Mouse (Mus musculus) 3T3-L1 (cell line): ENCODE data around the gene Olfr1221.
"Not testable (repeated sequence)": the region's sequence is repeated elsewhere in the genome, so short reads cannot be mapped to it uniquely, and the experiment has no call there.

Experiments
- DNase-seq: peaks from one replicate; pipeline ENCODE4 v3.0.0-alpha.2; 2015; ENCODE audit warnings: low read depth, low spot score

The Olfr1221 gene

DNA sequence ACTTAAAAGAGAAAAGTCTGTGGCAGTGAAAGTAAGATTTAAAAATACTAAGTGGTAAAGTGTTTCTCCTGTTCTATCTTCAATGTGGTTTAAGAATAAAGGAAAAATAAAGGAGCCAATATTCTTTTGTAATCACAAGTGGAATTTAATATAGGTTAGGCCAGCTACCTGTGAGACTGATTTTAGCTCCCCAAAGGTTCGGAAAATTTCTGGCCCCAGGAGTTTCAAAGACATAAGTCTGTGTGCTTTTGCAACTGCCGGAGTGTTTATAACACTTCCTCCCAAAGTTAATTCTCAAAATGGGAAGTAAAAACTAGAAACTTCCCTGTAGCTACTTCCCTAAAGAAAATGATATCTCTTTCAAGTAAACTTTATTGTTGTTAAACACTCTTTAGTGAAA is at the start of gene Olfr1221:
Olfr1221 (minus strand) TSS at position 101 of the 400 bp plus-strand sequence.
- DNase-seq, result no peak

DNA sequence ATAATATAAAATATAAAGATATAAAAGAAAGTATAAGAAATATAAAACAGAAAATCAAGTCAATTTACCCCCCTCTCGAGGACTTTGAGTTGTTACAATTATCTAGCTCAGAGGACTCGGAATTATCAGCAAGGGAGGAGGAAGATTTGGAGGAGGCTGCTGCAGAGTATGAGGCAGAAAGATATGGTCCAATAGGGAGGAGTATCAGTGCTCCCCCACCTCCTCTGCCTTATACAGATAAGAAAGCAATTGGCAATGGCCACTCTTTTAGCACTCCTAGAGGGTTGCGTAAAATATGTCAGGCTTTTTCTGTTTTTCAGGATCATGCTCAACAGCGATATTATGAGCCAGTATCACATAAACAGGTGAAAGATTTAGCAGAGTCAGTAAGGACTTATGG is 47.6 kb upstream of the Olfr1221 start:
- not testable (repeated sequence) for DNase-seq

DNA sequence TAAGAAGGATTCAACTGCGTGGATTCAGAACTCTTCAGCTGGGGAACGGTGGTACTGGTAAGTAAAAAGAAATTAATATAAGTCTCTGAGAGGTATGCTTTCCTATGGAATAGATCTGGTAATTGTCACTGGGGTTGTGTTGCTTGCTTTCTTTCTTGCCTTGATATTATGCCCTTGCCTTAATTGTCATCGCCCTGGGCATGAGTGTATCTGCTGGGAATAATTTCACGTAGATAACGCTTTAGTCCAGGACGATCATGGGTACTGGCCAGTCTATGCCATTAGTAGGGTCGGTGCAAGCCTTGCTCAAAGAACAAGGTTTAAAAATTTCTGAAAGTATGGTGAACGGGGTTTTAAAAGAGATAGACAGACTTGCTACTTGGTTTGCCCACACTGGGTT is 46.9 kb upstream of the Olfr1221 start, which contains the start of gene Olfr1224-ps1:
Olfr1224-ps1 (minus strand) TSS at position 101 of the 400 bp plus-strand sequence.
- DNase-seq, result not testable (repeated sequence)

DNA sequence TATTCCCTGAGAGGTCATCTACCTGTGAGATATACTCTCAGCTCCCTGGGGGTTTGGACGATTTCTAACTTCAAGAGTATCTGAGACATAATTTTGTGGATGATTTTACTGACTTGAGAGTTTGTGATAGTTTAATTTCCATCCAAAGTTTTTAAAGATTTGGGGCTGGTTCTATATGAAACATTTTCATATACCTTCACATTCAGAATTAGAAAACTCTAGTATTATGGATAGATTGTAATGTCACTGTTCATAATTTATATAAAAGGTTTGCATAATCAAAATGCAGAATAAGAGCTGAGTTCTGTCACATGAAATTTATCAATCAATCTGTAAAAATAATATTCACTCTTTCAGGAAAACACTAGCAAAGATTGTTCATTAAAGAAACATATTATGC is 34.4 kb upstream of the Olfr1221 start, which contains the start of gene Olfr1223:
Olfr1223 (minus strand) TSS at position 101 of the 400 bp plus-strand sequence.
- no peak for DNase-seq

DNA sequence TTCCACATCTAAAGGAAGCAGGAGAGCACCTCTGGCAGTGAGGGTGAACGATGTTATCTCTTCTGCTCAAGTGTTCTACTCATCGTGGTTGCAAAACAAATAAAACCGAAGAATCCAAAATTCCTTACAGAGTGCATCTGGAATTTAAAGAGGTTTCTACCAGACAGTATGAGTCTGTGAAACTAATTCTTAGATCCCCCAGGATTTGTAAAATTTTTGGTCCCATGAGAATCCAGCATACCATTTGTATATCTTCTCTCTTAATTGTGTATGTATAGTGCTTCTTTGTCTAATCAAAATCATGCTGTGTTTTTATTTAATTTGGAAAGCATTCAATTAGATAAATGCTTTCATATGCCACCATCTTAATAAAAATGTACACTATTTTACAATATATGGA is 15.9 kb upstream of the Olfr1221 start, which contains the start of gene Olfr1222:
Olfr1222 (minus strand) TSS at position 101 of the 400 bp plus-strand sequence.
- DNase-seq, result no peak

DNA sequence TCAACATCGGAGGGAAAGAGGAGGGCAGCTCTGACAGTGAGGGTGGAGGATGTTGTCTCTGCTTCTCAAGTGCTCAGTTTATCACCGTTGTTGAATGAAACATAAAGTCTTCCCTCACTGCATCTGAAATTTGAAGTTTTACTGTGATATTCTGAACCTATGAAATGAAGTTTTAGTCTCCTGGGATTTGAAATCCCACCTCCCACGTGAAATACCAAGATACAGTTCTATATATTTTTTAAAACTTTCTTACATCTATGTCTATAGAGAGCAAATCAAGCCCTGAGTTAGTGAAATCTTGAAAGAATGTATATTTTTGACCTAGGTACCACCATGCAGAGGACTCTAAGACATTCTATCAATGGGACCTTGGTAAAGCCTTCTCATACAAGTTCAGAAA is 10.3 kb downstream of the Olfr1221 start, which contains the start of gene Olfr1220:
Olfr1220 (minus strand) TSS at position 101 of the 400 bp plus-strand sequence.
- DNase-seq, result no peak

DNA sequence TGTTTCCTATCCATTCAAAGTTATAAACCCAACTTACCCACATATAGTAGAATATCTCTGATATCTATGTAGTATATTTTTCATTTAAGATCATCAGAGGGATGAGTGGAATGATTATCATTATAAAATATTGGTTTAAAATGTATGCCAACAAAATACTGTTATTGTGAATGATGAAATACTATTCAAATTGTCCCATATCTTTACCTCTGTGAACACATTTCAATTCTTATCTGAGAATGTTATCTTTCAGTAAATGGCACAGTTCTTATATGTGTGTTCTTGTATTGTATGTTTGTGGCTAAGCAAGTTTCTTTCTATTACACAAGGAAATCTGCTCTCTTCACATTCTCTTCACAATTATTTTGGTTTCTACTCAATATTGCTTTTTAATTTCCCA is 11.4 kb downstream of the Olfr1221 start:
- DNase-seq, result no peak

DNA sequence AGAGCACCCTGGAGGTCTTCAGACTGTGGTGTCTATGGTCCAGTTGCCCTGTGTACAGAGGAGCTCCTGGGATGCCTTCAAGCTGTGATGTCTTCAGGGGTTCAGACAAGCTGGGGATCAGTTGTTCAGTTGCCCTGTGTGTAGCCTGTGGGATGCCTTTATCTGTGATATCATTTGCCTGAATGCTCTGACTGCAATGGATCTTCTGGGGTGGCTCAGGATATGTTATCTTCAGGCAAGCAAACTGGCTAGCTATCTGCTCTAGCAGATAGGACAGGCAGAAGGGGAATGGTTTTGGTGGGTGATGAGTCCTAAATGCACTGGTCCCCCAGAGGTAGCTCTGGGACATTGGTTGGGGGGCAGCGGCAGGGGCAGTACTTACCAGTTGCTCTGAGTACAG is 23.2 kb downstream of the Olfr1221 start:
- no peak for DNase-seq

DNA sequence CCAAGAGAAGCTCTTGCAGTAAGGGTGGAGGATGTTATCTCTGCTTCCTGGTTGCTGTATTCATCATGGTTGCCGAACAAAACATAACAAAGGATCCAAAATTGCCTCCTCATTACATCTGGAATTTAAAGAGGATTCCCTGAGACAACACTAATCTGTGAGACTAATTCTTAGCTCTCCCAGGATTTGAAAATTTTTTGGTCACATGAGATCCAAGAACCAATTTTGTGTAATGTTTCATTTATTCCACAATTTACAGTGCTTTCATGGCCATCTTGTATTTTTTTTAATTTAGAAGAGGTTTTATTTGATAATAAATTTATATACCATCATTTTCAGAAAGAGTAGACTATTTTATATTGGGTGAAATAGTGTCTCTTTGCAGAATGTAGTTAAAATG is 33.7 kb downstream of the Olfr1221 start, which contains the start of gene Olfr1219:
Olfr1219 (minus strand) TSS at position 101 of the 400 bp plus-strand sequence.
- DNase-seq, result no peak

DNA sequence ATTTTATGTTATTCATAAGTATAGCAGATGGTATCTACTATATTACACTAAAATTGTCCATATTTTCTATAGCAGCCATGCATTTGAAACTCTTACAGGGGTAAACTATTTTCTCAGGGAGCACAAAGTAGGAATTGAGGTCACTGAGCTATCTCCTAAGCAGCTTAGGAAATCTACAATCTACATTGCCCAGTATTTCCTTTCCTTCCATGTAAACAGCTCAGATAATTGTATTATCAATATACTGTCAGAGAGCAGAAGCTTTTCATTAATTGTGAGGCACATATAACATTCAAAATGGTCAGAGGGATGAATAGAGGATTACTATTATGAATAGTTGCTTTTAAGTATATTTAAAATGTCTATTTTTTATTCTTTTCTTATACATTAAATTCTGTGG is 35.6 kb downstream of the Olfr1221 start:
- DNase-seq, result no peak

DNA sequence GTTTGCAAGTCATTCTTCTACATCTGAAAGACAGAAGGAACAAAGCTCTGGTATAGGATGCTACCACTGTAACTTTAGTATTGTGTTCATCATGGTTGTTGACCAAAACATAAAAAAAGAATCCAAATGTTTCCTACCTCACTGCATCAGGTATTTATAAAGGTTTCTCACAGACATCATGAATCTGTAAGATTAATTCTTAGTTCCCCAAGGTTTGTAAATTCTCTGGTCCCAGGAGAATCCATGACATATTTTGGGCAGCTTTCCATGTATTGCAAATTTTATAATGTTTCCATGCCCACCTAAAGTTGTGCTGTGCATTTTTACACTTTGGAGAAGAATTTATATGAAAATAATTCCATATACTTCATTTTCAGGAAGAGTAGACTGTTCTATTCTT is 56.0 kb downstream of the Olfr1221 start, which contains the start of gene Olfr1218:
Olfr1218 (minus strand) TSS at position 101 of the 400 bp plus-strand sequence.
- no peak for DNase-seq
